Mouse (Mus musculus): ENCODE results near the gene Myg1.

The Myg1 gene

GRCm38 (mm10) chr15:102346444-102346843 lies 14.9 kb downstream of the Myg1 start:
- no peak for DNase-seq (ENCODE audit: low read depth)

GRCm38 (mm10) chr15:102350138-102350941 lies 18.8 kb downstream of the Myg1 start, which contains the start of gene Aaas:
Gene Aaas (minus strand): TSS chr15:102350771.
- peak; percentile 94 for DNase-seq (ENCODE audit: low read depth)

- no peak for DNase-seq (ENCODE audit: low read depth)
Observed at GRCm38 (mm10) chr15:102350942-102351291, 19.4 kb downstream of the Myg1 start.

GRCm38 (mm10) chr15:102352177-102352576 lies 20.7 kb downstream of the Myg1 start:
- DNase-seq (ENCODE audit: low read depth), result no peak

GRCm38 (mm10) chr15:102353986-102354385 lies 22.5 kb downstream of the Myg1 start:
- no peak for DNase-seq (ENCODE audit: low read depth)

GRCm38 (mm10) chr15:102355134-102355870 lies 23.8 kb downstream of the Myg1 start:
- no peak for DNase-seq (ENCODE audit: low read depth)

GRCm38 (mm10) chr15:102355871-102356441 lies 24.4 kb downstream of the Myg1 start:
- DNase-seq (ENCODE audit: low read depth), result no peak

- DNase-seq (ENCODE audit: low read depth), result no peak
Observed at GRCm38 (mm10) chr15:102356501-102357325, 25.2 kb downstream of the Myg1 start.

- DNase-seq (ENCODE audit: low read depth), result no peak
Observed at GRCm38 (mm10) chr15:102358126-102358525, 26.6 kb downstream of the Myg1 start.

- no peak for DNase-seq (ENCODE audit: low read depth)
Observed at GRCm38 (mm10) chr15:102358834-102359233, 27.3 kb downstream of the Myg1 start.

- no peak for DNase-seq (ENCODE audit: low read depth)
Observed at GRCm38 (mm10) chr15:102362648-102363047, 31.1 kb downstream of the Myg1 start.

- DNase-seq (ENCODE audit: low read depth), result no peak
Observed at GRCm38 (mm10) chr15:102364678-102365077, 33.2 kb downstream of the Myg1 start.

GRCm38 (mm10) chr15:102366238-102366637 lies 34.7 kb downstream of the Myg1 start:
- no peak for DNase-seq (ENCODE audit: low read depth)

GRCm38 (mm10) chr15:102366733-102367344 lies 35.3 kb downstream of the Myg1 start, which contains the start of gene Sp7:
Gene Sp7 (minus strand): TSS chr15:102367182.
- DNase-seq (ENCODE audit: low read depth), result no peak

GRCm38 (mm10) chr15:102369972-102370371 lies 38.5 kb downstream of the Myg1 start:
- no peak for DNase-seq (ENCODE audit: low read depth)

- no peak for DNase-seq (ENCODE audit: low read depth)
Observed at GRCm38 (mm10) chr15:102370727-102371126, 39.2 kb downstream of the Myg1 start.

- no peak for DNase-seq (ENCODE audit: low read depth)
Observed at GRCm38 (mm10) chr15:102376453-102377162, 45.1 kb downstream of the Myg1 start.

GRCm38 (mm10) chr15:102377163-102377543 lies 45.6 kb downstream of the Myg1 start:
- no peak for DNase-seq (ENCODE audit: low read depth)

- DNase-seq (ENCODE audit: low read depth), result no peak
Observed at GRCm38 (mm10) chr15:102377810-102378262, 46.3 kb downstream of the Myg1 start.

GRCm38 (mm10) chr15:102381575-102381974 lies 50.1 kb downstream of the Myg1 start:
- DNase-seq (ENCODE audit: low read depth), result peak; percentile 60

GRCm38 (mm10) chr15:102383671-102384070 lies 52.2 kb downstream of the Myg1 start:
- DNase-seq (ENCODE audit: low read depth), result no peak

Measured in c-Kit-positive CD71-negative TER-119-negative erythroid progenitor cells, embryonic 14.5 days (primary cell).